Mouse (Mus musculus) cerebellum, postnatal 36 days (tissue): ENCODE data around the gene Ddx54.

Source experiments
- DNase-seq, 2 experiments: peaks; one replicate each; pipeline ENCODE4 v3.0.0; 2021 to 2022; ENCODE audit warnings: mixed read lengths in 2 of 2

Ddx54 gene

DNA sequence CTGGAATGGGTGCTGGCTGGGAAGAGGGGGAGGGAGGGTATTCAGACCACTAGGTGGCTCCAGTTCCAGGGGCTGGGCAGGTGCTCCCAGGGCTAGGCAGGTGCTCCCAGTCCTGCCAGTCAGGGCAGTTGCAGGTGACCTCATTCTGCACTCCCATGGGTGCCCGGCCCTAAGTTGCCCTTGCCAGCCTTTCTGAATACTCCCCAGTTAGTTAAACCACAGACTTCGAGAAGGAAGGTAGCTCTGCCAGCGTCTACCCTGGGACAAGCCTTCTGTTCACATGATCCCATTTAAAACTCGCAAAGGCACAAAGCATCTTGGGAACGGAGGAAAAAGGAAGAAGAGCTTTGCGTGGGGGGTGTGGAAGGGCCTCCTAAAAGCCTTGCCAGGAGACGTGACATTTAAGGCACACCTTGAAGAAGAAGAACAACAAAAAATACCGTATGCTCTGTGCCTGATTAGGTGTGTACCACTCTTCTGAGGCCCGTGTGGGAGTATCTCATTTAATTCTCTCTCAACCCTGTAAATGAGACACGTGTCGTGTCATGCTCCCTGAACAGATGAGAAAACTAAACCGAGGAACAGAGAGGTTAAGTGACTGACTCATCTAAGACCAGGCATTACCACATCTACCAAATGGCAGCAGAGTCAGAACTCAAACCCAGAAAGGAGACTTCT, 35.4 kb downstream of the Ddx54 start:
- DNase-seq = no peak

DNA sequence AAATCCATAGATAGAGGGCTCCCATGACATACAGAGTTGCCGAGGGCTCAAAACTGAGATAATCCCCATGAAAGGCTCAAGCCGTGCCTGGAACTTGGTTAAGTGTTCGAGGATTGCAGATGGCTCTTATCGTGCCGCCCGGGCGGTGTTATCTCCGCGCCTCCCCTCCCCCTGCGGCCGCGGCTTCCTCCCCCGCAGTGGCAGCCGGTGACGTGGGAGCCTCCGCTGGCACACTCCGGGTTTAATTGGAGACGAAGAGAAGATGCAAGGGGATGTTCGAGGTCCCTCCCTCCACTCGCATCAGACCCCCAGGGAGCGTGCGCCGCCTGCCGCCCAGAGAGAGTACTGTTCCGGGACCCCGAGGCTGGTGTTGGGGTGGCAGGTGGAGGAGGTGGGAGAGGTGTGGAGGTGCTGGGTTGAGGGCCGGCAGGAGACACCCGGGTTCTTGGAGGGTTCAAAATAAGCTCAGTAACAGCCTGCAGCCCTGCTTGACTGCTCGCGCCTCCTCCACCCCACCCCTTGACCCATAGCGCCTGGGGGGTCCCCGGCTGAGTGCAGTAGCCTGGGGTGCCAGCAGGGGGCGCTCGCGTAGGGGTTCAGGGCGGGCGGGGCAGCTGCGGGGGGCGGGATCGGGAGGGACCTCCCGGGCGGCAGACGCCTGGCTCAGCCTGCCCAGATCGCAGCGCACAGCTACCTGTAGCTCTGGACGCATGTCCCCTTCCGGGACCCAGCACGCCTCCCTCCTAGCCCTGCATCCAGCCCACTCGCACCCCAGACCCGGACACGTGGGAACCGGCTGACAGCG, 36.2 kb downstream of the Ddx54 start, which contains the start of gene Rasal1:
Rasal1 (plus strand) TSS at position 244 of the 805 bp plus-strand sequence.
- peak; percentile 48 to 64 for DNase-seq

DNA sequence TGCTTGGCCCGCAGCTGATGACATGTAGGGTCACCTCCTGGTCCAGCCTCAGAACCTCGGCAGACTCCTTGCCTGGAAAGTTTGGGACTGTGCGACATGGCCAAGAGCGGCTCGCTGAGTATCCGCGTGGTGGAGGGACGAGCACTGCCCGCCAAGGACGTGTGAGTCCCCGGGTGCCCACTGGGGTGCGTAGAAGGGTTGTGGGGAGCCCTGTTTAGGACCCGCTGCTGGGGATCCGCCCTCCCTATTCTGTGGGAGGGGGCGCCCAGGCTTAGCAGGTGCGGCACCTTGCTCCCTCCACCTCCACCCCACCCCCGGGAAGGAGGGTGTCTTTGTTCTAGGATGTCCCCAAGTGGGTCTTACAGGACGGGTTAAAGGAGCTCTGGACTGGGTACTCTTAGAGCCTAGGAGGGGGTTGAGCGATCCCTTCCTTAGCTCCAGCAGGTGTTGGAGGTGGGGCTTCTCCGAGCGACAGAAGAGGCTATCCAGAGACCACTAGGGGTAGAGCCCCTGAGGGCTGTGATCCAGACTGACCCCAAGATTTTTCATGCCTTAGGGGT, 36.9 kb downstream of the Ddx54 start:
- peak in 1 of 2 experiments; percentile 35 for DNase-seq

DNA sequence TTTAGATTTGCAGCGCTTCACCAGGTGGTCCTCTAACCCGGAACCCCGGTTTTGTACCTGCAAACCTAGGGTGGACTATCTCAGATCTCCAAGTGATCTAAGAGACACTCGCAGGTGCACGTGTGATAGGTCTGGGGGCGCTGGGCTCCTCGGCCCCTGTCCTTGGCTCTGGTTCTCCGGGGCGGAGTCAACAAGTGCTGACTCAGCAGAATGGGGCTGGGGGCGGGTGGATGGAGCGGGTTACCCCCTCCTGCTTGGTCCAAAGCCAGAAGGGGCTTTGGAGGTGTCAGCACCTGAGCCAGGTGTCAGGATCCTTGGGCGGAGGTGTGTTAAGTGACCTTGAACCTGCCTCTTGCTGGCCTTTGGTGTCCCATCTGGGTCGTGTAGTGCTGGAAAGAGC, 37.4 kb downstream of the Ddx54 start:
- no peak for DNase-seq

DNA sequence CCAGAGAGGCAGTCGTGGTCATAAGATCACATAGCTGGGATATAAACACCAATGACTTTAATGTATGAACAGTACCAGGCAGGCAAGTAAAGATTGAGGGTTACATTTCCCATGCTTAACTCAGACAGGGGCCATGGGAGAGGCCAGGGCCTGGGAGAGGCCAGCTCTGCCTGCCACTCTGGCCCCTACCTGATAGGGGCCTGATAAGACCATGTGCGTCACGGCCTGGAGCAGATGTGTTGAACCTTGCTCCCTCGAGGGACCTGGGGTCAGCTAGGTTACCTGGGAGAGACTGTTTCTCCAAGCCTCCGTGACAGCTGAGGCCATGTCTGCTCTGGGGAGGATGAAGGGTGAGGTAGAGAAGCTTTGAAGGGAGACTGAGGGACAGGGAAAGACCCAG, 38.7 kb downstream of the Ddx54 start:
- no peak for DNase-seq

DNA sequence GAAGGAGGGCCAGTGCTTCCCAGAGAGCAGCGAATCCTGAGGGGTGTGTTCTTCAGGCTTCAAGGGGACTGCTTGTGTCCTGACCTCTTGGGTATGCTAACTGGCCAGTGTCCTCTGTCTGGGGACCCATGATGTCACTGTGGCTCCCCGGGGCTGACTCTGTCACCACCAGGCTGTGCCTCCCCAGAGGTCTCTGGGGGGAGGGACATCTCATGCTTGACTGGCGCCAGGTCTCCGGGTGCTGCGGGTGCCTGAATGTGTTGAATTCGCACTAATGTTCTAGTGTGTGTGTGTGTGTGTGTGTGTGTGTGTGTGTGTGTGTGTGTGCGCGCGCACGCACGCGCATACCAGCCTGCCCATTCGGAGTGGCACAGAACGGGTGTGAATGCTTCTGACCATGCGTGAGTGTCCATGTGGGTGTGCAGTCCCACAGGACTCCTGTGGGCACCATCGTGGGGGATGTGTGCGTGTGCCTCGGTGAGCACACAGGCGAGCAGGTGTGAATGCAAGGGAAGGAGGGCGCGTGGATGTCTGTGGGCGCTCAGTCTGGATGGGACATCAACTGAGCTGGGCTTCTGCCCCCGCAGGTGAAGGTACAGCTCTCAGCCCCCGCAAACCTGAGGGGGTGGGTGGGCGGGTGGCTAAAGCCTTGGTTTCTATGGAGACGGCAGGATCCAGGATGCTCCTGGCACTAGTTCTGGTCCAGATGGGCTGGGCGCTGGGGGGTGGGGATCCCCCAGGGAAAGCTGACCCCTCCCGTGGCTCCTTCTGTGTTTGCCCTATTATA, 40.6 kb downstream of the Ddx54 start:
- peak; percentile 38 to 40 for DNase-seq

DNA sequence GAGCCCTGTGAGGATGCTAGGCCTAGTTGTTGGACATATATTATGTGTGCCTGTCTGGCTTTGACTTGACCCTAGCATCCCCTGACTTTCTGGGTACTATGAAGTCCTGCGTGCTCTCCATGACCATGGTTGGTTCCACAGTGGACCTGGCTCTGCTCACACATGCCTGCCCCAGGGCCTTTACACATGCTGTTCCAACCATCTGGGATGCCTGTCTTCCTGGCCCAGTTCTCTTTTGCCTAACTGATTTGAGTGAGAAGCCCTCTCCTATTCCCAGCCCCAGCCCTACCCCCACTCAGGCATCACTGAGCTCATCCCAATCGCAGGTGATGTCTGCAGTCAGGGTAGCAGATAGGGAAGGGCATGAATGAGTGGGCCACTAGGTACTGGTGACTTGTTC, 41.3 kb downstream of the Ddx54 start:
- peak in 1 of 2 experiments; percentile 30 for DNase-seq

DNA sequence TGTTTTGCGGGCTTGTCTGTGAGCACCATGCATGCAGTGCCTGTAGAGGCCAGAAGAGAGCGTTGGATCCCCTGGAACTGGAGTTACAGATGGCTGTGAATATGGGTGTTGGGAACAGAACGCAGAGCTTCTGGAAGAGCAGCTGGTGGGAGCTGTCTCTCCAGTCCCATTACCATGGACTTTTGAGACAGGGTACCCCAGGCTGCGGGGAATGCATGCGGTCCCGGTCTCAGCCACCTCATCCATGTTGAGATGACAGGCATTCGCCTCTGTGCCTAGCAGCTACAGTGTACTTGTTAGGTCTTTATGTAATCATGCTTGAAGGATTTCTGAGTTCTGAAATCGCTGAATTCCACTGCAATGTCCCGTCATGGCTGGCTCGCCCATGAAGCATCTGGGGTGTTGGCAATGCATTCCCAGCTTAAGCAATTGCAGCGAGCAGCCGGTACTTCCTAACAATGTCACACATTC, 43.8 kb downstream of the Ddx54 start:
- no peak for DNase-seq

DNA sequence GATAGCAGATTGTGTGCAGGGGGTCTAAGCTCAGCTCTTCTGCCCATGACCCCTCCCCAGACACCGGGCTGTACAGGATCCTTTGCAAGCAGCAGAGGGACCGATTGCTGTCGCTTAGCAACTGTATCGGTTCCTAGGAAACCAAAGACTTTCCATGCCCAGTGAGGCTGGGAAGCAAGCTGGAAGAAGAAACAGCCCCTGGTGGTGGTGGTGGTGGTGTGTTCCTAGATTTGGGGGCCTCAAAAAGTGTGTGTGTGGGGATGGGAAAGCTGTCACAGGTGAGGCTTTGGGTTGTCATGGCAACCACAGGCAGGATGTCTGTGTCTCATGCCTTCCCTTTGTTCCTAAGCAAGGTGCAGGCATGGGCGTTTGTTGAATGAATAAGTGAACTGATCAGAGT, 48.3 kb downstream of the Ddx54 start:
- DNase-seq = no peak

DNA sequence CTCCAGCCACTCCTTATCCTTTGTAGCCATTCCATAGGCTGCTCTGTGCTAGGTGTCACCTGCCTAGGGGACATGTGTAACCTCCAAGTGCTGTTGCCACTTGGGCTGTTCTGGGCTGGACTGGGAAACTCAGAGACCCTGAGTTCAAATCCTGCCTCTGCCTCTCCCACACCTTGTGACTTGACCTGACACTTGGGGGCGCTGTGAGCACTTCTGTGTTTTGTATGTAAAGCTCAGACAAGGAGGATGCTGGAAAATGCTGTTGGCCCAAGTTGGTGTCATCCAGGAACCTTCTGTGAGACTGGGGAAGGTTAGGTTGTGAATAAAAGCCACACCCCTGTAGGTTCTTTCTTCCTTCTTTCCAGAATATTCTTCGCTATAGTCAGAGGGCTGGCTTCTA, 52.3 kb downstream of the Ddx54 start:
- DNase-seq = no peak

DNA sequence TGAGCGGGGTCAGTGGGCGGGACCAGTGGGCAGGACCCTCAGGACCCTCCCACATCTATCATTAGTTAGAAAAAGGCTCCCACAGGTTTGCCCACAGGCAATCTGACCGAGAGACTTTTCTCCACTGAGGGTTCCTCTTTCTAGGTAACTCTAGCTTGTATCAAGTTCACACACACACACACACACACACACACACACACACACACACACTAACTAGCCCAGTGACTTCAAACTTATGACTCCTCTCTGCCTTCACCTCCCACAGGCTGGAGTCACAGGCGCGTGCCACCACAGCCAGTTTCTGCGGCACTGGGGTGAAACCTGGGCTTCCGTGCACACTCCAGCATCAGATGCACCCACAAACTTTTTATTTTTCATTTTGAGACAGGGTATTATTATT, 56.2 kb downstream of the Ddx54 start:
- DNase-seq = no peak

DNA sequence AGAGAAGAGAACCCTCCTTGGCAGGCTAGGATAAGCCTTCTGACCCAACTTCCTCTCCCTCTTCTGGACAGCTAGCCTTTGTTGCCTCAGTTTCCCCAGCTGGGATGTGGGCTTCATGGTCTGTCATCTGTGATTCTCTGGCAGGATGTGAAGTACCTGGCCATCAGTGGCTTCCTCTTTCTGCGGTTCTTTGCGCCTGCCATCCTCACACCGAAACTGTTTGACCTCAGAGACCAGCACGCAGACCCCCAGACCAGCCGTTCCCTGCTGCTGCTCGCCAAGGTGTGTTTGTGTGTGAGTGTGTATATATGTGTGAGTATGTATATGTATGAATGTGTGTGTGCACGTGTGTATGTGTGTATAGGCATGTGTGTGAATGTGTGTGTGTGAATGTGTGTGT, 57.6 kb downstream of the Ddx54 start:
- DNase-seq = no peak

DNA sequence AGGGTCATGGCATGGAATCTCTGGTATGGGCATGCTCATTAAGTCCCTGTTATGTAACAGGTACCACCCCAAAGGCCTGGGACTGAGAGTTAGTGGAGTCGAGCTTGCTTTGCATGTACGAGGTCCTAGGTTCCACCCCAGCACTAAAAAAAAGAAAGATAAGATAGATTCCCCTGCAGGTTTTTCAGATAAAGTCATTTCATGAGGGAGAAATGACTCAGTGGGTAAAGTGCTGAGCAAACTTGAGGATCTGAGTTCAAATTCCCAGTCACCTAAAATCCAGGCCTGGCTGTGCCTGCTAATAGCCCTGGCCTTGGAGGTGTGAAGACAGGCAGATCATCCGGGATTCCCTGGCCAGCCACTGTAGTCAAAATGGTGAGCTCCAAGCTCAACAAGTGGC, 59.3 kb downstream of the Ddx54 start:
- DNase-seq = no peak

DNA sequence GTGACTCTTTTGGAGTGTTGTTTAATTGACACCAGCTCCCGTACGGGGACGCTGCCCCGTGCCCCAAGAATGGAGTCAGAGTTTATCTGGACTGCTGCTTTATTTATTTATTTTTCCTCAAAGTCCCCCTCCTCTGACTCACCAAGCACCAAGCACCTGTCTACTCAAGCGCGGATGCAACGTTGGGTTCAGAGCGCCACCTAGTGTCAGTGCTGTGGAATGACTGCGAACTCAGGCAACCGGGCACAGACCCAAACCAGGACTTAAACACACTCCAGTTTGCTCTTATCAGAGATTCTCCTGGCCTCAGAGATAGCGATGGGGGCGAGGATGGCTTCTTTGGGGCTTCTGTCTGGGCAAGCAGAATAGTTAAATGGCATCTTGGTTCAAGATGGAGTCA, 61.1 kb downstream of the Ddx54 start:
- DNase-seq = peak; percentile 77 to 81

DNA sequence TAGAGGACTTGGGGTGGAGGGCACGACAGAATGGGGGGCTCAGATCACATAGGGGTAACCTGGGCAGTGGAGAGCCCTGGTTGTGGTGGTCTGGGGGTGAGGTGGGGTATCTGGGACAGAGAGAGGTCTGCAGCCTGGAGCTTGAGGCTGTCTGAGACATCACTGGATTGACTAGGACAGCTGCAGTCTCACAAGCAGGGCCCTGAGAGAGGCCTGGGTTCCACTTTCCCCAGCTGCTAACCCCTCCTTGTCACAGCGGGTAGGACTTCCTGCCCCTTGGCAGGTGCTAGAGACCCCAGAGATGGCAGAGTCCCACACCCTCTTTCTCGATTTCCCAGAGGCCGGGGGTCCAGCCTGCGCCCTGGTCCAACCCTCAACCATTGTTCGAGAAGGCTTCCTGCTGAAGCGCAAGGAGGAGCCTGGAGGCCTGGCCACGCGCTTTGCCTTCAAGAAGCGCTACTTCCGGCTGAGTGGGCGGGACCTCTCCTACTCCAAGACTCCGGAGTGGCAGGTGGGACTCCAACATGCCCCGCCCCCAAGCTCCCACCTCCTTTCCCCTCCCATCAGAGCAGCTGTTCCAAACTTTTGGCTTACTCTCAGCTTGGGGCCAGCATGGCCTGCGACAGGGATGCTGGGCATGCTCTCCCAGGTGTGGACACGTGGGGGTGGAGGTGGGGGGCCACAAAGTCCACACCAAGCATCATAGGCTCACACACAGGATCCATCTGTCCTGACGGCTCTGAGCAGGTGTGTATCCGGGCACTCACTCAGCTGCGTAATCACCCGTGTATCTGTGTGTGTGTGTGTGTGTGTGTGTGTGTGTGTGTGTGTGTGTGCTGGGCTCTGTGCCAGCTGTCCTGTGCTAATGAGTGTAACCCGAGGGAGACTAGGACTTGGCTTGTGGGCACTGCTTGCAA, 61.9 kb downstream of the Ddx54 start:
- DNase-seq = peak in 1 of 2 experiments; percentile 5

DNA sequence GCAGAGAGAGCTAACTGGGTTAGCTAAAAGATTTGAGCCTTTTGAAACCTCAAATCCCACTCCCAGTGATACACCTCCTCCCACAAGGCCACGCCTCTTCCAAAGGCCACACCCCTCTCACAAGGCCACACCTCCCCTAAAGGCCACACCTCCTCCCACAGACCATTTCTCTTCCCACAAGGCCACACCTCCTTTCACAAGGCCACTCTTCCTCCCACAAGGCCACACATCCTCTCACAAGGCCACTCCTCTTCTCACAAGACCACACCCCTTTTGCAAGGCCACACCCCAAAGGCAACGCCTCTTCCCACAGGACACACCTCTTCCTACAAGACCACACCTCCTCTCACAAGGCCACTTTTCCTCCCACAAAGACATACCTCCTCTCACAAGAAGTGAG, 65.0 kb downstream of the Ddx54 start:
- DNase-seq = no peak
